Mouse (Mus musculus) liver, embryonic 16.5 days (tissue): Measurements from ENCODE around the gene Khdc1b. TPM values are rescaled to one million over a fixed set of nuclear protein-coding genes. Genes with fewer than 3 reads are reported as not detected.

ENCODE experiments used
- polyA plus RNA-seq: library from polyadenylated mRNA; unstranded; fragments of >200 nt; fragmentation: Nextera tagmentation; extraction: Ambion mirVana; gene quantifications from 2 replicates; pipeline ENCODE4 v1.2.1, GENCODE M21; 2015

Gene Khdc1b
- polyA plus RNA-seq, 1 experiment from 2014 or later, result not detected

Other genes with a start within 250 kb of the Khdc1b start
- gene Tmem14a, start 165.0 kb upstream of the Khdc1b start, polyA plus RNA-seq, result 3.0 and 3.3 TPM in 2 replicates
- gene Gsta3, start 143.0 kb upstream of the Khdc1b start, polyA plus RNA-seq, result 150 and 162 TPM in 2 replicates
- gene Khdc1a, start 33.9 kb upstream of the Khdc1b start, polyA plus RNA-seq, result not detected in 2 replicates
- gene Khdc1c, start 15.2 kb upstream of the Khdc1b start, polyA plus RNA-seq, result not detected in 2 replicates